Mouse (Mus musculus) midbrain, embryonic 15.5 days (tissue): Measurements from ENCODE around the gene Ube2l6. TPM values are rescaled to one million over a fixed set of nuclear protein-coding genes. Genes with fewer than 3 reads are reported as not detected.

ENCODE experiments used
- ATAC-seq: fragments of 200-750 bp; cut with Nextera tagmentation; replicated peaks from 2 replicates; pipeline ENCODE4 v1.8.0; 2017; ENCODE audit warnings: moderate TSS enrichment
- H3K27ac ChIP-seq: fragments of 300-500 bp; sonication (generic); 2 replicates; pipeline ENCODE4 v1.5.1; 2015; ENCODE audit warnings: mild to moderate bottlenecking, inconsistent platforms
- H3K27me3 ChIP-seq: fragments of 300-500 bp; sonication (generic); replicated peaks from 2 replicates; pipeline ENCODE4 v1.6.1; 2015; ENCODE audit warnings: inconsistent platforms
- H3K36me3 ChIP-seq: fragments of 300-500 bp; sonication (generic); replicated peaks from 2 replicates; pipeline ENCODE4 v1.6.1; 2015; ENCODE audit warnings: inconsistent platforms
- H3K4me1 ChIP-seq: fragments of 300-500 bp; sonication (generic); 2 replicates; pipeline ENCODE4 v1.6.1; 2015; ENCODE audit warnings: inconsistent platforms
- H3K4me2 ChIP-seq: fragments of 300-500 bp; sonication (generic); 2 replicates; pipeline ENCODE4 v1.6.1; 2015; ENCODE audit warnings: inconsistent platforms, mild to moderate bottlenecking, moderate library complexity
- H3K4me3 ChIP-seq: fragments of 300-500 bp; sonication (generic); 2 replicates; pipeline ENCODE4 v1.5.1; 2015; ENCODE audit warnings: mild to moderate bottlenecking, inconsistent platforms
- H3K9ac ChIP-seq: fragments of 300-500 bp; sonication (generic); 2 replicates; pipeline ENCODE4 v1.6.1; 2015; ENCODE audit warnings: mild to moderate bottlenecking, inconsistent platforms
- H3K9me3 ChIP-seq: fragments of 300-500 bp; sonication (generic); 2 replicates; pipeline ENCODE4 v1.6.1; 2016; ENCODE audit warnings: inconsistent platforms
- WGBS: fragments of 180-500 bp; shearing (Covaris S2); methylation state at CpG from one replicate; pipeline ENCODE4 v1.1.7; 2015; ENCODE audit warnings: mixed read lengths; 5-methylcytosine and 5-hydroxymethylcytosine counted together
- polyA plus RNA-seq: library from polyadenylated mRNA; unstranded; fragments of >200 nt; fragmentation: Nextera tagmentation; extraction: Ambion mirVana; gene quantifications from 2 replicates; pipeline ENCODE4 v1.2.1, GENCODE M21; 2015

Gene Ube2l6
- polyA plus RNA-seq, 1 experiment from 2014 or later = 21.6 TPM

GRCm38 (mm10) chr2:84822552-84822951 lies 23.9 kb downstream of the Ube2l6 start, which contains the start of gene Smtnl1:
TSS of gene Smtnl1 (minus strand) at chr2:84822652.
- no peak within 1 kb of the TSS for H3K9ac ChIP-seq
- WGBS = 70% methylated on average over 13 of the region's 13 CpGs
- no peak for ATAC-seq
- no peak within 1 kb of the TSS for H3K4me2 ChIP-seq
- H3K36me3 ChIP-seq = no peaks in the 10 kb centered on the region
- H3K27ac ChIP-seq = no peak within 1 kb of the TSS
- no peak within 1 kb of the TSS for H3K4me3 ChIP-seq
- peaks cover 6% of the 10 kb centered on the region for H3K4me1 ChIP-seq
- no peaks in the 10 kb centered on the region for H3K9me3 ChIP-seq
- H3K27me3 ChIP-seq = peaks cover 5% of the 10 kb centered on the region; the same call in 1 of the 2 replicates

DNA sequence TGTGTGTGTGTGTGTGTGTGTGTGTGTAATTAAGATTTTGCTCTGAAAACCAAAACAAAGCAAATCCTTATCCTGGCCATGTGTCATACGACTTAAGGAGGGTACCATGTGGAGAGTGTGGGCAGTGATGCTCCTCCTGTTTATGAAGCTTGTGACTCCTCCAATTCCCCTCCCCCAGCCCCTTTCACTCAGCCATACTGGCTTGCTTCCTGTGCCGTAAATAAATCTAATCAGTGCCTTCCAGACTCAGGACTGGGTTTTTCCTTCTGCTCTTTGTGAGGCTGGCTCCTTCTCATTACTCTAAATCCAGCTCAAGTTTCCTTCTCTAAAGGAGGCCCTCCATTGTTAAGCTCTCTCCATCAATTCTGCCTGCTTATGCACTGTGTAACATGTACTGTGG lies 24.6 kb downstream of the Ube2l6 start:
- Histone ChIP-seq H3K27ac (no peak overlapping the region), H3K4me1 (peaks cover 13% of the 10 kb centered on the region), H3K9me3 (no peaks in the 10 kb centered on the region), H3K36me3 (no peaks in the 10 kb centered on the region), H3K4me3 (no peak overlapping the region), H3K27me3 (peaks cover 5% of the 10 kb centered on the region; the same call in 1 of the 2 replicates), H3K4me2 (no peak overlapping the region), H3K9ac (no peak overlapping the region)
- no peak for ATAC-seq
- WGBS = 60% methylated on average over 2 of the region's 2 CpGs

DNA sequence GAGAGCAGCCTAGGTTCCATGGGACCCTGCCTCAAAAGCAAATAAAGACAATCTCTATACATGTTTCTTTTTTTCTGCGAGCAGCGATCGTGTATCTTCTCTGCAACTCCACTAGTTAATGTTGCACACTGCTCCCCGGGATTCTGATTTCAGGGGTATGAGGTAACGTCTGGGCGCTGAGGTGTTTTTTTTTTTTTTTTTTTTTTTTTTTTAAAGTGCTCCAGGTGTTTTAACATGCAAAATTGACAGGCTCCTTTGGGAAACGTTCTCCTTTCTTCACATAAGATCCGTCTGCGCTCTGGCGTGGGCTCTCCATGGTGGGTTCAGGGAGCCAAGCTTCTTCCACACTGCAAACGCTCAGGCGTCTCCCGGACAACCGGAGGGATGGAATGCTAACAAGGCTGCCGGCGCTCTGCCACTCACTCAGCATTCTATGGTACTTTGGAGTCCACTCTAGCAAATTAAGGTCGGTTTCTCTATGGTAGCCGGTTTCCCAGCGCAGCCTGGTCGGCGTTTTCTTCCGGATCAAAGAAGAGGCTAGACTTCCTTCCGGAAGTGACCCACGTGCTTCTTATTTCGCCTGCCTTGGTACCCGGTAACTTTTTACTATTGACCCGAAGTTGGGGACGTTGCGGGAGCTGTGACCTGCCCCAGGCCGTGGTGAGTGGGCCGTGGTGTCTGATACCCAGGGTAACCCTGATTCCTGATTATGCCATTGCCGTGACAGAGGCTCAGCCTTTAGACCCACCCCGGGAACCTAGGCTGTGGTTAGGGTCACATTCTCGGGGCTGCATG lies 28.1 kb downstream of the Ube2l6 start, which contains the start of gene Timm10:
Timm10 (plus strand) TSS at position 510 of the 795 bp plus-strand sequence.
- H3K4me3 ChIP-seq = peak within 1 kb of the TSS; percentile 74
- H3K27ac ChIP-seq = peak within 1 kb of the TSS; percentile 72
- ATAC-seq = peak; percentile 94
- no peaks in the 10 kb centered on the region for H3K27me3 ChIP-seq
- peaks cover 8% of the 10 kb centered on the region for H3K36me3 ChIP-seq
- H3K4me1 ChIP-seq = peaks cover 20% of the 10 kb centered on the region
- under 1% methylated on average over 34 of the region's 34 CpGs for WGBS
- H3K9ac ChIP-seq = peak within 1 kb of the TSS; percentile 66
- peak within 1 kb of the TSS; percentile 99 for H3K4me2 ChIP-seq
- H3K9me3 ChIP-seq = no peaks in the 10 kb centered on the region

GRCm38 (mm10) chr2:84827283-84827920 lies 28.8 kb downstream of the Ube2l6 start:
- peak overlapping the region; percentile 99 for H3K4me2 ChIP-seq
- no peak overlapping the region; the same call in 1 of the 2 replicates for H3K27ac ChIP-seq

DNA sequence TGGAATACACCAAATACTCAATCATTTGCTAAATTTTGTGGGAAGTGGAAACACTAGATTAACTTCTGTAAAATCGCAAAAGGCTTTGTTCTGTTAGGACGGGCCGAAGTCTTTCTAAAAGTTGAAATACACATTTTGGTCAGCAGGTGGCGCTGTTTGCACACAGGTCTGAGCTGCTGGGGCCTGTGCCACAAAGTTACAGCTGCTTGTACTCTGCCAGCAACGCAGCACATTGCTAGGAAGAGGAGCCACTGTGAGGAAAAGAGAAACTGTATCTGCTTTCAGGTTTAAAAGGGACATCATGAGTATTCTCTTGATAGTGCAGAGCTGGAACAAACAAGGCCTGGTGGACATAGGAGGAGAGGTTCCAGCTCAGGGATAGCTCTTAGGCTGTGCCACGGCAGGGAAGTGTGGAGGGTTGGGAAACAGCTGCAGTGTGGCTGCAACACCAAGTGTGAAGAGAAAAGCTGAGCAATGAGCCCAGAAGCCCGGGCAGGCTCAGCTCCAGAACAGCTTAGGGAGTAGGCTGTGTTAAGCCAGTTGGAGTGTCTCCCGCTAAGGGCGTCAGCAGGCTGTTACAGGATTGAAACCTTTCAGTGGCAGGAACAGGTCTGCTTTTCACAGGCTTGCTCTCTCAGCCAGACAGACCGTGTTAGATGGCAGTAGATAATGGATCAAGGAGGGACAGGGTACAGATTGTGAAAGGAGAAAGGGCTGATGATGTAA lies 33.2 kb downstream of the Ube2l6 start:
- 34% methylated on average over 10 of the region's 10 CpGs for WGBS
- no peaks in the 10 kb centered on the region for H3K9me3 ChIP-seq
- H3K9ac ChIP-seq = no peak overlapping the region
- H3K36me3 ChIP-seq = peaks cover 8% of the 10 kb centered on the region
- H3K4me1 ChIP-seq = peaks cover 17% of the 10 kb centered on the region
- no peak overlapping the region for H3K4me3 ChIP-seq
- H3K27ac ChIP-seq = no peak overlapping the region
- H3K27me3 ChIP-seq = no peaks in the 10 kb centered on the region
- ATAC-seq = peak; percentile 68
- H3K4me2 ChIP-seq = no peak overlapping the region

More at GRCm38 (mm10) chr2:84827283-84827920, 28.8 kb downstream of the Ube2l6 start:
- peaks cover 20% of the 10 kb centered on the region for H3K4me1 ChIP-seq
- H3K4me3 ChIP-seq = peak overlapping the region; percentile 74
- H3K9me3 ChIP-seq = no peaks in the 10 kb centered on the region
- ATAC-seq = no peak
- H3K9ac ChIP-seq = peak overlapping the region; percentile 66
- under 1% methylated on average over 29 of the region's 29 CpGs for WGBS
- H3K36me3 ChIP-seq = peaks cover 8% of the 10 kb centered on the region
- no peaks in the 10 kb centered on the region for H3K27me3 ChIP-seq

- no peak overlapping the region for H3K4me3 ChIP-seq
- ATAC-seq = no peak
- no peaks in the 10 kb centered on the region for H3K36me3 ChIP-seq
- H3K9ac ChIP-seq = no peak overlapping the region
- peaks cover 21% of the 10 kb centered on the region for H3K4me1 ChIP-seq
- WGBS = 69% methylated on average over 8 of the region's 8 CpGs
- H3K9me3 ChIP-seq = no peaks in the 10 kb centered on the region
- no peak overlapping the region for H3K27ac ChIP-seq
- H3K4me2 ChIP-seq = no peak overlapping the region
- peaks cover 44% of the 10 kb centered on the region for H3K27me3 ChIP-seq
These were observed 38.5 kb downstream of the Ube2l6 start for GRCm38 (mm10) chr2:84837107-84837506.

DNA sequence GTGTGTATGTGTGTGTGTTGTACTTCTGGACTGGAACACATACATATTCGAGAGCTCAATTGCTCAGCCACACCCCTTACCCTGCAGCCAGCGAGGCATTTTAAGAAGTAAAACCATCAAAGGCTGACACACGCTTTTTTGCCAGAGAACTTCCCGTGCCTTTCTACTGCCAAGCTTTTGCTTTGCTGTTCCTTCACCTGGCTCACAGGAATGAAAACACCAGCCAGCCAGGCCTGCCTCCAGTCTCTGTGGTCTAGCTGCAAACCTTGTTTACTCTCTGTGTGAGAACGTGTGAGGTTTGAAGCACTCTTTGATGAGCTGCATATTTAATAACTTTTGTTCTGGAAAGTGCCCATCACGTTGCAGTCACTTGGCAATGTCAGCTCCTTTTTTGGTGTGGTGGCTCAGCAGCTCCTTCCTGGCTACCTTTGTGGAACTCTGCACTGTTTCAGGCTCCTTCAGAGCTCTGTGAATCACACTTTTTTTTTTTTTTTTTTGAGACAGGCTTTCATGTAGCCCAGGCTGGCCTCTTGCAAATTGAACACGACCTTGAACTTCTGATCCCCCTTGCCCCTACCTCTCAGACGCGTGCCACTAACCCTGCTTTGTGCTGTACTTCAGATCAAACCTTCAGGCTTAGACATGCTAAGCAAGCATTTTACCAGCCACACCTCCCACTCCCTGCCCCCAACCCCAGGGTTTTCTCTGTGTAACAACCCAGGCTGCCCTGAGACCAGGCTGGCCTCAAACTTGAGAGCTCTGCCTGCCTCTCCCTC lies 39.4 kb downstream of the Ube2l6 start:
- peaks cover 44% of the 10 kb centered on the region for H3K27me3 ChIP-seq
- H3K27ac ChIP-seq = no peak overlapping the region
- 24% methylated on average over 9 of the region's 9 CpGs for WGBS
- no peaks in the 10 kb centered on the region for H3K9me3 ChIP-seq
- H3K9ac ChIP-seq = no peak overlapping the region
- H3K4me3 ChIP-seq = no peak overlapping the region
- H3K4me2 ChIP-seq = no peak overlapping the region
- no peaks in the 10 kb centered on the region for H3K36me3 ChIP-seq
- H3K4me1 ChIP-seq = peaks cover 21% of the 10 kb centered on the region
- ATAC-seq = no peak

GRCm38 (mm10) chr2:84838593-84838949 lies 39.9 kb downstream of the Ube2l6 start, which contains the start of gene Slc43a1:
TSS of gene Slc43a1 (plus strand) at chr2:84838850.
- WGBS = 15% methylated on average over 10 of the region's 10 CpGs

DNA sequence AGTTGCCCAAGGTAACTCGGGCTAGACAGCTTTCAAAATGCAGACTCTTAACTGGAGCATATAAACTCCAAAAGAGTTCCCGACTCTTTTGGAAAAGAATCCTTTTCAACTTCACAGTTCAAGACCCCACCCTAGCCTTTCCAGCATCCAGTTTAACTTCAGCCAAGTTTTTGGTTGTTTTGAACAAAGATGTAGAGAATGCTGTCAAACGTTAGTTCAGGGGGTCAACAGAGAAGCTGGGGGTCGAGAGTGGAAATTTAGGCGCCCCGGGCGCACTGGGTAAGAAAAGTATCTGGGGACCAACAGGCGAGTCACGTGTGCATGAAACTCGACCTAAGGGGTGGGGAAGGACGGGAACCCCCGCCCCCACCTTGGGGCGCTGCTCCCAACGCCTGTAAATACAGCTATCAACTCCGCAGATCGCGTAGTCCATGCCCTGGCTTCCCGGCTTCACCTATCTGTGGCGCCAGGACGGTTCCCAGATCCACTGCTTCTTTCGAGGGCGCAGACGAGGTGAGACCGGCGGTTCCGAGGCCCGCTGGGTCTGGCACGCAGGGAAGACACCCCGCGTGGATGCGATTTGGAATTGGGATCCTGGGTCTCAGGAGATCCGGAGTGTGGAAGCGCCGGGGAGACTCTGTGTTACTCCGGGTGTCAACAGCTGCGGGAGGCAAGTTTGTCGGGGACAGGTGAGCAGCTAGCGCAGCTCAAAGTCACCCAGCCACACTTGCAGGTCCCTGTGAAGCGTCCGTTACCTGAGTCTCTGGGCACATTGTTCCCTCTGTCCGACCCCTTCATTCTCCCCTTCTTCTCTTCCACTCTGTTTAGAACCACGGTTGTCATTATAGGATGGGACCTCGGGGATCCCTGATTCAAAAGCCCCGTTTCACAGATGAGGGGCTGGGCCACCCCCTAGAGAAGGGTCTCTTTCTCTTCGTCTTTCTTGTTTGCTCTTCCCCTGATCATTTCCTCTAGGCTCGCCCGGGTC lies 40.7 kb downstream of the Ube2l6 start:
- Histone ChIP-seq H3K27ac (no peak overlapping the region), H3K4me3 (peak overlapping the region; percentile 46), H3K9me3 (no peaks in the 10 kb centered on the region), H3K36me3 (no peaks in the 10 kb centered on the region), H3K4me2 (peak overlapping the region; percentile 93), H3K27me3 (peaks cover 44% of the 10 kb centered on the region), H3K9ac (peak overlapping the region; percentile 36), H3K4me1 (peaks cover 21% of the 10 kb centered on the region)
- ATAC-seq = peak; percentile 2; the same call in 1 of the 2 replicates
- WGBS = under 1% methylated on average over 47 of the region's 47 CpGs

More at GRCm38 (mm10) chr2:84838593-84838949, 39.9 kb downstream of the Ube2l6 start, which contains the start of gene Slc43a1:
- no peak within 1 kb of the TSS for H3K27ac ChIP-seq
- ATAC-seq = no peak
- peak within 1 kb of the TSS; percentile 46 for H3K4me3 ChIP-seq
- peaks cover 44% of the 10 kb centered on the region for H3K27me3 ChIP-seq
- H3K4me2 ChIP-seq = peak within 1 kb of the TSS; percentile 93
- H3K9me3 ChIP-seq = no peaks in the 10 kb centered on the region
- H3K9ac ChIP-seq = peak within 1 kb of the TSS; percentile 36; the same call in 1 of the 2 replicates
- peaks cover 21% of the 10 kb centered on the region for H3K4me1 ChIP-seq
- H3K36me3 ChIP-seq = no peaks in the 10 kb centered on the region

DNA sequence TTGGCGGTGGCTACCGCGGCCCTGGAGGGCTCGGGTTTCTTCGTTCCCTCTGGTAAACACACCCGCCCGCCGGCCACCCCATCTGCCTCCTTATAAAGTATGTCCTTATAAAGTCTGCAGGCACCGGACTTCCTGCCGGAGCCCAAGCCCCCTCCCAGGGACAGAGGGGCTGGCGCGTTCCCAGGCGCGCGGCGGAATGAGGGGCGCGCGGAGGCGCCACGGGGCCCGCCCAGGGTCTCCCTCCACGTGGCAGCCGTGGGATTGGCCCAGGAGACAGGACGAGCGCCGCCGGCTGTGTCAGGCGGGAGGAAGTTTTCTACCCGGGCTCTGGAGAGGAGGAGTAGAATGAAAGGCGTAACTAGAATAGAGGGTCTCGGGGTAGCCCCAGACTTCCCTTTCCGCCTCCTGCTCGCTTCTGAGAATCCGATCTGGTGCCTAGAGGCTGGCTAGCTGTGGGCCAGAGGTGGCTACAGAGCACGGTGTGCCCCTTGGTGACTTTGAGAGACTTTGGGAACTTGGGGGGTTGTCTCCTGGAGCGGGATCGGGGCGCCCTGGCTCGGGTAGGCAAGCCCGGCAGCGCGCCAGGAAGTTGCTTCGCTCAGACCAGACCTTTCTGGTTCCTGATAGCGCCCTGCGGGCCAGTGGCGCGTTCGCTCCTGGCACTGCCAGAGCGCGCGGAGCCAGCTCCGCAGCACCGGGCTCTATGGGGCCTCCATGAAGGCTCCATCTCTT lies 41.6 kb downstream of the Ube2l6 start:
- Histone ChIP-seq H3K27me3 (peaks cover 44% of the 10 kb centered on the region), H3K9ac (peak overlapping the region; percentile 36), H3K4me3 (peak overlapping the region; percentile 46), H3K4me1 (peaks cover 21% of the 10 kb centered on the region), H3K36me3 (no peaks in the 10 kb centered on the region), H3K27ac (no peak overlapping the region), H3K4me2 (peak overlapping the region; percentile 93), H3K9me3 (no peaks in the 10 kb centered on the region)
- ATAC-seq = peak; percentile 79
- WGBS = under 1% methylated on average over 54 of the region's 54 CpGs
